Mouse (Mus musculus) thymus, adult 2 months (tissue): Measurements from ENCODE around the gene Nhsl1. TPM values are rescaled to one million over a fixed set of nuclear protein-coding genes. Genes with fewer than 3 reads are reported as not detected.

ENCODE experiments used
- DNase-seq: peaks from one replicate; pipeline ENCODE4 v3.0.0; 2021
- H3K27ac ChIP-seq: fragments of 200-500 bp; 2 replicates; pipeline ENCODE4 v1.5.1; 2012; ENCODE audit warnings: low read length, control low read depth; ENCODE audit not compliant: control insufficient read depth, insufficient read depth
- H3K27me3 ChIP-seq: fragments of 200-500 bp; 2 replicates; pipeline ENCODE4 v1.6.1; 2012; ENCODE audit warnings: mild to moderate bottlenecking, low read length, moderate library complexity, mixed read lengths; ENCODE audit not compliant: control insufficient read depth, insufficient read depth
- H3K36me3 ChIP-seq: fragments of 200-500 bp; 2 replicates; pipeline ENCODE4 v1.6.1; 2012; ENCODE audit warnings: mild to moderate bottlenecking, low read length, moderate library complexity; ENCODE audit not compliant: control insufficient read depth, insufficient read depth
- H3K4me1 ChIP-seq: fragments of 200-500 bp; replicated peaks from 2 replicates; pipeline ENCODE4 v1.6.1; 2012; ENCODE audit warnings: low read length; ENCODE audit not compliant: control insufficient read depth, insufficient read depth
- H3K4me3 ChIP-seq: fragments of 200-500 bp; 2 replicates; pipeline ENCODE4 v1.5.1; 2012; ENCODE audit warnings: mild to moderate bottlenecking, low read length, control low read depth, moderate library complexity; ENCODE audit not compliant: control insufficient read depth, insufficient read depth
- CTCF ChIP-seq: fragments of 200-500 bp; IDR thresholded peaks from 2 replicates; pipeline ENCODE4 v1.5.1; 2012; ENCODE audit warnings: mild to moderate bottlenecking, control low read depth, low read length, moderate library complexity, borderline replicate concordance; ENCODE audit not compliant: control insufficient read depth, poor library complexity, insufficient read depth; ENCODE audit errors: extremely low read depth
- POLR2A ChIP-seq: fragments of 200-500 bp; IDR thresholded peaks from 2 replicates; pipeline ENCODE4 v1.6.1; 2012; ENCODE audit warnings: mild to moderate bottlenecking, low read length, control low read depth, moderate library complexity; ENCODE audit not compliant: control insufficient read depth, poor library complexity, insufficient read depth; ENCODE audit errors: extremely low read depth
- WGBS: fragments of 180-500 bp; shearing (Covaris S2); methylation state at CpG from one replicate; pipeline ENCODE4 v1.1.7; 2018; 5-methylcytosine and 5-hydroxymethylcytosine counted together
- polyA plus RNA-seq: library from polyadenylated mRNA; depleted of rRNA; stranded (reverse); fragments of >200 nt; gene quantifications from 2 replicates; pipeline ENCODE4 v1.2.3, GENCODE M21; 2012

The Nhsl1 gene
- polyA plus RNA-seq, 1 experiment: 18.1 TPM

DNA sequence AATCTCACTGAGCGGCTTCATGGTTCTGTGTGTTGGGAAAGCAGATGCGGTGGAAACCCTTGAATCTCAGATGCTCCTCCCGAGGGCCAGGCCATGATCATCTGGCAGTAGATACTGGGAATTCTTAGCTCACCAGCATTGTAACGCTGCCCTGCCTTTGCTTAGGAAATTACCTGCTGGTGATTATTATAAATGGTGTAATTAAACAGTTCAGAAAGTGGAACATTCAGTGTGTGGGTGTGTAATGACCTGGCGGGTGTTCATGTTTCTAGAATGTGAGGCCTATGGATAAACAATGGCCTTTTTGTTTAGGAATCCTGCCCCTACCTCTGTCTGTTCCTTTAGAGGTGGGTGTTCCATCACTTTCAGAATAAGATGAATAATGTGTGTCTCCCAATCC lies 39.7 kb downstream of the Nhsl1 start:
- WGBS: 97% methylated on average over 5 of the region's 5 CpGs

DNA sequence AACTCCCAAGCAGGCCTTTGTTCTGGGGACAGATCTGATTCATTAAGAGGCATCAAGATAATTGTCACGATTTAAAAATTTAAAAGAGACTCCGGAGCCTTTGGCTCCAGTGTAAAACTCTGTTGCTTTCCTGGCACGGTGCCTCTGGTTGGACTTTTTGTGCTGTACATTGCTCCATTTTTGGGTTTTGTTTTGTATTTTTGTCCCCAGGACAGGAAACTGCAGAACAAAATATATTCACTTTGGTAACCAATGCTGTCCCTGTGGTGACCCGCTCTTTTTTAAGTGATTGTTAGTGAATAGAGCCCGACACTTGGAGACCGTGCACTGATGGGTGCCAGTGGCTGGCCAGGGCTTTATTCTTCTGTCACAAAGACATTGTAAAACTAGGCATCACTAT lies 41.4 kb downstream of the Nhsl1 start:
- Histone ChIP-seq H3K4me1 (no peaks in the 10 kb centered on the region), H3K4me3 (no peak overlapping the region), H3K36me3 (no peaks in the 10 kb centered on the region), H3K27me3 (no peaks in the 10 kb centered on the region), H3K27ac (no peak overlapping the region)
- WGBS: 95% methylated on average over 6 of the region's 6 CpGs
- TF ChIP-seq POLR2A: no peak
- no peak for TF ChIP-seq CTCF
- DNase-seq: no peak

More for the DNA sequence above, 39.7 kb downstream of the Nhsl1 start:
- H3K27ac ChIP-seq: no peak overlapping the region
- H3K4me3 ChIP-seq: no peak overlapping the region
- H3K4me1 ChIP-seq: no peaks in the 10 kb centered on the region
- no peak for TF ChIP-seq POLR2A
- no peak for TF ChIP-seq CTCF
- DNase-seq: no peak
- no peaks in the 10 kb centered on the region for H3K27me3 ChIP-seq
- no peaks in the 10 kb centered on the region for H3K36me3 ChIP-seq

- Histone ChIP-seq H3K36me3 (no peaks in the 10 kb centered on the region), H3K4me3 (no peak overlapping the region), H3K4me1 (no peaks in the 10 kb centered on the region), H3K27me3 (no peaks in the 10 kb centered on the region), H3K27ac (no peak overlapping the region)
- DNase-seq: no peak
- 49% methylated on average over 6 of the region's 6 CpGs for WGBS
- no peak for TF ChIP-seq POLR2A
- TF ChIP-seq CTCF: no peak
These were observed 46.6 kb downstream of the Nhsl1 start for GRCm38 (mm10) chr10:18365432-18365831.

DNA sequence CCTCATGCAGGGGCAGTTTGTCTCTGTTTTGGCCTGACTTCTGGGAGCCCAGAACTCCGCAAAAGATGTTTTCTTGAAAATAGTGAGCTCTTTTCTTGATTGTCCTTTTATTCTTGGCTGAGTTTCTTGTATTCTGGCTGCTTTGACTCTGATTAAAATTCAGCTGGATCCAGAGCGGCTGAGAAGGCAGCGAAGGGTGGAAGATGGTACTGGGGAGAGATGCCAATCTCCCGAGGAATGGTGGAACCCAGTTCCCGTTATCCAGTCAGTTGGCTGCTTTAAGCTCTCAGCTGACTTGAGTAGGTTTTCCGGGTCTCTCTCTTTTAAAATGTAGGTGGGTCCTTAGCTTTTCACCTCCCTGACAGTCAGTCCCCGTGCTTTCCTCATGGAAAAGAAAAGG lies 47.9 kb downstream of the Nhsl1 start:
- no peaks in the 10 kb centered on the region for H3K27me3 ChIP-seq
- no peak overlapping the region for H3K27ac ChIP-seq
- no peaks in the 10 kb centered on the region for H3K4me1 ChIP-seq
- no peak overlapping the region for H3K4me3 ChIP-seq
- H3K36me3 ChIP-seq: no peaks in the 10 kb centered on the region
- 91% methylated on average over 7 of the region's 7 CpGs for WGBS
- TF ChIP-seq POLR2A (no peak), CTCF (no peak)
- DNase-seq: no peak

GRCm38 (mm10) chr10:18368111-18368510 lies 49.3 kb downstream of the Nhsl1 start:
- no peaks in the 10 kb centered on the region for H3K27me3 ChIP-seq
- H3K4me3 ChIP-seq: no peak overlapping the region
- H3K4me1 ChIP-seq: no peaks in the 10 kb centered on the region
- 98% methylated on average over 8 of the region's 8 CpGs for WGBS
- TF ChIP-seq CTCF (no peak), POLR2A (no peak)
- DNase-seq: no peak
- H3K36me3 ChIP-seq: no peaks in the 10 kb centered on the region
- no peak overlapping the region for H3K27ac ChIP-seq

GRCm38 (mm10) chr10:18370475-18371286 lies 51.9 kb downstream of the Nhsl1 start:
- 85% methylated on average over 17 of the region's 17 CpGs for WGBS
- no peak for DNase-seq

More at GRCm38 (mm10) chr10:18370475-18371286, 51.9 kb downstream of the Nhsl1 start:
- Histone ChIP-seq H3K36me3 (no peaks in the 10 kb centered on the region), H3K27ac (no peak overlapping the region), H3K4me1 (no peaks in the 10 kb centered on the region), H3K4me3 (no peak overlapping the region), H3K27me3 (no peaks in the 10 kb centered on the region)
- TF ChIP-seq CTCF (no peak), POLR2A (no peak)
